Mouse (Mus musculus) megakaryocyte progenitor cell, adult 5-6 weeks (primary cell): ENCODE results near the gene Gsdmc3. TPM values are rescaled to one million over a fixed set of nuclear protein-coding genes. Genes with fewer than 3 reads are reported as not detected.
"Not testable (repeated sequence)": the region's sequence is repeated elsewhere in the genome, so short reads cannot be mapped to it uniquely, and the experiment has no call there.

Experiments
- ATAC-seq: replicated peaks from 2 replicates; pipeline ENCODE4 v1.8.0; 2016; ENCODE audit warnings: mild to moderate bottlenecking, moderate TSS enrichment, inconsistent platforms; ENCODE audit not compliant: poor library complexity
- total RNA-seq, 2 experiments: library from RNA; stranded (forward) in 1 of 2; stranded (reverse) in 1 of 2; fragments of 157-497, 149-512 nt in 1 of 2; fragments of 200-1000 nt in 1 of 2; gene quantifications; 2 replicates each; pipeline versions ENCODE4 v1.2.3 to v1.2.4; 2015 to 2017

Gene Gsdmc3
- total RNA-seq (2015) (not detected in 2 replicates), total RNA-seq (2017) (not detected in 2 replicates)

DNA sequence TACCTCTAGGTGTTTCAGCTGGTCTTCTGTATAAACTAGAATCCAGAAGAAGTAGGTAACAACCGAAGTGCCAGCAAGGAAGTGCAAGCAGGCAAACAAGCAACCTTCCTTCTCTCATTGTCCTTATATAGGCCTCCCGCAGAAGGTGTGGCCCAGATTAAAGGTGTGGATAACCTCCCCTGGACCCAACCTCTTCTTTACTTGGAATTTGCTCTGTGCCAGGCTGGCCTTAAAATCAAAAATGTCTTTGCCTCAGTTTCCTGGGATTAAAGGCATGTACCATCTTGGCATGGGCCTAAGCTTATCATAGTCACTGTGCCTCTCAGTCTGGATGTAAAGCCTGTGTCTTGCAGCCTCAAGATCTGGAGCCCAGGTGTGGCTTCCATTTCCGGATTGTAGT is at the start of gene Gsdmc3:
TSS of gene Gsdmc3 (minus strand) at position 101 of the 400 bp plus-strand sequence.
- not testable (repeated sequence) for ATAC-seq

DNA sequence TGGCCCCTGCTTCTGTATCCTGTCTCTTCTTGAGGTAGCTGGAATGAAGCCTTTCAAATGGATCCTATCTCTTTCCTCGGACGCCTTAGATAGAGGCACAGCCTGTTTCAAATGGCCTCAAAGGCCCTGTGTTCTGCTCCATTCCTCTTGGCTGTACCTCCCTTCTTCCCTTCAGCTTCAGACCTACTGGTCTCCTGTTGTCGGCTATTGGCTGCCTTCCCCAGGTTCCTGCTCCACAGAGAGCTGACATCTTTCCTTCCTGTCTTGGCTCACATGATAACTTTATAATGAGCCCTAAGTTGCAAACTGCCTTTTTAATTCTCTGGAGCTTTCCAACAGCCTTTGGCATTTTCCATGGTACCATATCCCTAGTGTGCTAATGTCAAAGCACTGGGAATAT is 47.8 kb upstream of the Gsdmc3 start:
- no peak for ATAC-seq

DNA sequence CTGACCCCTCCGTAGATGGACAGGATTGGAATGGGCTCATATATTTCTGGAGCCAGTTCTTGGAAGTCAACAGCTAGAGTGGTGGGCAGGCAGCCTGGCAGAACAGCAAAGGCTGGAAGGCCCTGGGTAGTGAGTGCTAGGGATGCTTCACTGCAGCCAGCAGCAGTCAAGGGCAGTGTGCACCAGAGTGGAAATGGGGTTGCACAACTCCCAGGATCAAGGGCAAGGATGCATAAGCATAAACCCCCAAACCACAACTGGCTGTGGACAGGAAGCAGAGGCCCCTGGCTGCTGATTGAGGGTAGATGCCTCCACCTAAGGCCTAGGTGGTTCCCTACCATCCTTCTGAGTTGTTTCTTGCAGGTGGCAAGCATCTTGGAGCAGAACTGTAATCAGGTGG is 46.1 kb upstream of the Gsdmc3 start:
- ATAC-seq, result peak; percentile 94

DNA sequence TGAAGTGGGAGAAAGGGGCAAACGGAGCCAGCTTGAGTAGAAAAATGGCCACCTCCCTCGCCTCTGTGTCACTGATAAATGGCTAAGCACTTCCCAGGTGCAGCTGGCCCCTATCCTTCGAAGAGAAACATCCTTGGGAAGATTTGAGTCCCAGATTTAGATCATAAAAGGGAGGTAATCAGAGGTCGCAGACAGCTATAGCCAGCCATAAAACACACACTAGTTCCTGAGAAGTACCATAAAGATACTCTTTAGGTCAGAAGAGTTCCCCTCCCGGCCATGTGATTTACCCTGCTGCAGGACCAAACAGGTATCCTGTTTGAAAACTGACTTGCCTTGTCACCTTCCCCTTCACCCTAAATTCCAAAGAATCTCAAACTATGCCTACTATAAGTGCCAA is 43.3 kb upstream of the Gsdmc3 start:
- ATAC-seq, result not testable (repeated sequence)

DNA sequence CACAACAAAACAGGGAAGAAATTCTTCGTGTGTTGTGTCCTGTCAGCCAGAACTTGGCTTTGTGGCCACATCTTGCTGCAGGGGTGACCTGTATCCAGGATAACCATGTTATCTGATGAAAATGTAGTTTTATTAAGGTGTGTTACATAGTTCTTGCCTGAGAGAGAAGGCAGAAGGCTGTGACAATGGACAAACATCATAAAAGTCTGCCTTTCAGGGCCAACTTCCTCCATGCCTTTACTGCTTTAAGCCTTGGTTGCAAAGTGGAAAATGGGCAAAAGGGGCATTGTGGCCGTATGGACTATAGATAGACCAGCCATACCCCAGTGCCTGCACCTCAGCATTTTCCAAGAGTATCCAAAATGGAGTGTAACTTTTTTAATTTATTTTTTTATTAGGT is 41.4 kb upstream of the Gsdmc3 start:
- ATAC-seq, result not testable (repeated sequence)

DNA sequence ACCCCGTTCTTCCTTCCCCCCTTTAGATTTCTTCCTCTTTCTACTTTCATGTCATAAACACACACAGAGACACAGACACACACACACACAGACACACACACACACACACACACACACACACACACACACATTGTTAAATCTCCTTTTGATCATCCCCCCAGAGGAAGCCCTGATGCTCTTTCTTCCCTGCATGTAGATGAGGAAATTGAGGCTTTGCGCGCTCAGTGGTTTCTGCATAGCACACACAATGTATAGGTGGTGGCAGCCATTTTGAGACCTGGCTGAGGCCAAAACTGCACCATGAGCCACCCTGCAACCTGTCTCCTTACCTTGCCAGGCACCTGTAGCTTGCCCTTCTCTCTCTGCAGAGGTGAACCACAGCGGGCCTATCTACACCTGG is 38.2 kb upstream of the Gsdmc3 start:
- peak; percentile 57 for ATAC-seq

DNA sequence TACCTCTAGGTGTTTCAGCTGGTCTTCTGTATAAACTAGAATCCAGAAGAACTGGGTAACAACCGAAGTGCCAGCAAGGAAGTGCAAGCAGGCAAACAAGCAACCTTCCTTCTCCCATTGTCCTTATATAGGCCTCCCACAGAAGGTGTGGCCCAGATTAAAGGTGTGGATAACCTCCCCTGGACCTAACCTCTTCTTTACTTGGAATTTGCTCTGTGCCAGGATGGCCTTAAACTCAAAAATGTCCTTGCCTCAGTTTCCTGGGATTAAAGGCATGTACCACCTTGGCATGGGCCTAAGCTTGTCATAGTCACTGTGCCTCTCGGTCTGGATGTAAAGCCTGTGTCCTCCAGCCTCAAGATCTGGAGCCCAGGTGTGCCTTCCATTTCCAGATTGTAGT is 33.8 kb upstream of the Gsdmc3 start, which contains the start of gene Gsdmc4:
TSS of gene Gsdmc4 (minus strand) at position 101 of the 400 bp plus-strand sequence.
- ATAC-seq, result not testable (repeated sequence)

DNA sequence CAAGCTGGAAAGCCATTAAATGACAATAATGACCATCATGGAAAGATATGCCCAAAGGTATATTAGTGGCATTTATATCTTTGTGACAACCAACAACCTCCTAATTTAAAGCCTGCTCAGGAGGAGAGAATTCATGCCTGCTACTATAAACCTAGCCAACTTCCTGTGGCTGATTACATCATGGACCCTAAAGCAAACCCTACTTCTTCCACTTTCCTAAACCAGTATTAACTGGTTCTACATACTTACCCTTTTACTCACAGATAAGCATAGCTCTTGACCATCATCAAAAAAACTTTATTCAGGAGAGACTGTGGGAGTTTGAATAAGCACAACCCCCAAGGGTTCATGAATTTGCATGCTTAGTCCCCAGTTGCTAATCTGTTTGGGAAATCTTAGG is 31.5 kb upstream of the Gsdmc3 start:
- peak; percentile 76 for ATAC-seq

DNA sequence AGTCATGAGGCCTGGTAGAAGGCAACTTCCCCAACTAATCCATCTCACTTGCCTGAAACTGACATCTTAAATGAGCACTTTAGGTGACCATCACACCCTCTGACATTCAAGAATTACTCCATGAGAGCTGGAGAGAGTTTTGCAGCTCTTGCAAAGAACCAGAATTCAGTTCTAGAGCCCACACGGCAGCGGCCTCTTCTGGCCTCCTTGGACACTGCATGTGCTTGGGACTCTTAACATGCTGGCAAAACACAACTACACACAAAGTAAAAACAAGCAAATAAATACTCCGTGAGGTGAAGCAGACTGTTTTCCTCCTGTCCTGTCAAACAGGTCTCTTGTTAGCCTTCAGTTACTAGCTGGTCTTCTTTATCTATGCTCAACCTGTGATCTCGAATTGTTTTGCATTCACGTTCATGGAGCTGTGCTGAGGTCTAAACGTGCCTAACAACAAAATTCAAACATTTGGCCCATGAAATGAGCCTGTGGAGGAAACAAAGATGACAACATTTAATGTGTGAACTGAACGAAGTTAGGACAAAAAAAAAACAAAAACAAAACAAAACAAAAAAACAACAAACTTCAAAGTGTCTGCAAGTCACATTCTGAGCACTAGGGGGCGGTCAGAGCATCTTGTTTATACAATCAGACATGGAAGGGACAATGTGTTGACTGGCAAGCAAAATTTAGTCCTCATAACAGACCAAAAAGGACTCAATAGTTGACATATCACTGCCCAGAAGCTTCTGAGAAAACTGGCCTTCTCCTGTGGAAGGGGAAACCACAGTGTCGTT is 17.4 kb upstream of the Gsdmc3 start:
- peak; percentile 97 for ATAC-seq

DNA sequence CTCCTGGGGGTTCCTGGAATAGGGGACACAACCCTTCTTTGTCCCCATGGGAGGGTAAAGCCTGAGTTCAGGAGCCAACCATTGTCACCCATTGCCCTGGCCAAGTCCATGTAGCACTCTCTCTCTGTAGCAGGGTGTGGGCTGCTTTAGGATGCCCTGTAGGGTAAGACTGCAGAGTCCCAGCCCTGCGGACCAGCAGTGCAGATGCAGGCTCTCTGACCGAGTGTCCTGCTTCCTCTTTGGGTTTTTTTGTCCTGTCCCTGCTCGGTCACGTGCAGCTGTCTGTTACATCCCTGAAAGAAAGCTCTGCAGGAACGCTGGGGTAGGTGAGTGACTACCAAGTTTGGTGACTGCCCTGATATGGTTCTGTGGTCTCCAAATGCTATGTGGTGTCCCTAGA is 10.1 kb upstream of the Gsdmc3 start:
- peak; percentile 23; the same call in 1 of the 2 replicates for ATAC-seq

DNA sequence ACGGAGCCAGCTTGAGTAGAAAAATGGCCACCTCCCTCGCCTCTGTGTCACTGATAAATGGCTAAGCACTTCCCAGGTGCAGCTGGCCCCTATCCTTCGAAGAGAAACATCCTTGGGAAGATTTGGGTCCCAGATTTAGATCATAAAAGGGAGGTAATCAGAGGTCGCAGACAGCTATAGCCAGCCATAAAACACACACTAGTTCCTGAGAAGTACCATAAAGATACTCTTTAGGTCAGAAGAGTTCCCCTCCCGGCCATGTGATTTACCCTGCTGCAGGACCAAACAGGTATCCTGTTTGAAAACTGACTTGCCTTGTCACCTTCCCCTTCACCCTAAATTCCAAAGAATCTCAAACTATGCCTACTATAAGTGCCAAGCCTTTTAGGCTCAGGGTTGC is 9.6 kb upstream of the Gsdmc3 start:
- ATAC-seq, result not testable (repeated sequence)

DNA sequence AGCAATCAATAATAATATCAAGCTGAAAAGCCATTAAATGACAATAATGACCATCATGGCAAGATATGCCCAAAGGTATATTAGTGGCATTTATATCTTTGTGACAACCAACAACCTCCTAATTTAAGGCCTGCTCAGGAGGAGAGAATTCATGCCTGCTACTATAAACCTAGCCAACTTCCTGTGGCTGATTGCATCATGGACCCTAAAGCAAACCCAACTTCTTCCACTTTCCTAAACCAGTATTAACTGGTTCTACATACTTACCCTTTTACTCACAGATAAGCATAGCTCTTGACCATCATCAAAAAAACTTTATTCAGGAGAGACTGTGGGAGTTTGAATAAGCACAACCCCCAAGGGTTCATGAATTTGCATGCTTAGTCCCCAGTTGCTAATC is 2.2 kb downstream of the Gsdmc3 start:
- ATAC-seq, result peak; percentile 76

DNA sequence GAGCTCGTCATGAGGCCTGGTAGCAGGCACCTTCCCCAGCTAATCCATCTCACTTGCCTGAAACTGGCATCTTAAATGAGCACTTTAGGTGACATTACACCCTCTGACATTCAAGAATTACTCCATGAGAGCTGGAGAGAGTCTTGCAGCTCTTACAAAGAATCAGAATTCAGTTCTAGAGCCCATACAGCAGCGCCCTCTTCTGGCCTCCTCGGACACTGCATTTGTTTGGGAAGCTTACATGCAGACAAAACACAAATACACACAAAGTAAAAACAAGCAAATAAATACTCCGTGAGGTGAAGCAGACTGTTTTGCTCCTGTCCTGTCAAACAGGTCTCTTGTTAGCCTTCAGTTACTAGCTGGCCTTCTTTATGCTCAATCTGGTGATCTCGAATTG is 16.4 kb downstream of the Gsdmc3 start:
- ATAC-seq, result peak; percentile 61

Other genes starting within 250 kb of the Gsdmc3 start
- gene Gsdmc2, start 33.4 kb downstream of the Gsdmc3 start, total RNA-seq (2015), result not detected in 2 replicates
- gene Gsdmc2, start 33.4 kb downstream of the Gsdmc3 start, total RNA-seq (2017), result not detected in 2 replicates
- gene Gsdmc4, start 33.7 kb upstream of the Gsdmc3 start, total RNA-seq (2015), result 0.32 TPM in 1 of 2 replicates, not detected in the other
- not detected in 2 replicates for gene Gsdmc4, start 33.7 kb upstream of the Gsdmc3 start, total RNA-seq (2017)
- gene Fam49b, start 181.9 kb upstream of the Gsdmc3 start, total RNA-seq (2015), result 425 and 491 TPM in 2 replicates
- gene Fam49b, start 181.9 kb upstream of the Gsdmc3 start, total RNA-seq (2017), result 279 and 318 TPM in 2 replicates